Comparison of ENCODE assay signal across 19 mouse cellular contexts in genomic region chr13:94265291-94265690, GRCm38 (mm10).
"Had no signal": no experiment of that assay in that cellular context is flagged by ENCODE, and none has a peak within 500 bp of the region (broad histone marks: within the 10 kb centered on the region; RNA-seq: fewer than 3 reads in every experiment).

No protein-coding gene starts in this region.

- H3K4me2 ChIP-seq: lung, embryonic 14.5 days; midbrain, embryonic 12.5 days; neural tube, embryonic 13.5 days; neural tube, embryonic 15.5 days had no signal

- H3K9me3 ChIP-seq: midbrain, embryonic 10.5 days; midbrain, embryonic 12.5 days; neural tube, embryonic 13.5 days; neural tube, embryonic 15.5 days had no signal

- H3K27ac ChIP-seq: midbrain, embryonic 10.5 days; midbrain, embryonic 12.5 days; neural tube, embryonic 13.5 days; neural tube, embryonic 15.5 days had no signal

- DNase-seq: lung, adult 18-20 months; lung, embryonic 14.5 days; lung, postnatal 10 days; lung, postnatal 4 days; midbrain, embryonic 14.5 days; retina, postnatal 1 day; right cerebral cortex, adult 18-20 months; right cerebral cortex, postnatal 25 days; right cerebral cortex, postnatal 4 days; spleen, adult 18-20 months; thymus, adult 18-20 months; thymus, postnatal 14 days; thymus, postnatal 36 days had no signal

- H3K9ac ChIP-seq: lung, embryonic 14.5 days; midbrain, embryonic 12.5 days; neural tube, embryonic 13.5 days; neural tube, embryonic 15.5 days had no signal

- H3K36me3 ChIP-seq: midbrain, embryonic 10.5 days; midbrain, embryonic 12.5 days; neural tube, embryonic 13.5 days; neural tube, embryonic 15.5 days had no signal

- H3K4me3 ChIP-seq: midbrain, embryonic 10.5 days; midbrain, embryonic 12.5 days; myocyte; neural tube, embryonic 13.5 days; neural tube, embryonic 15.5 days had no signal

- H3K27me3 ChIP-seq: midbrain, embryonic 12.5 days; neural tube, embryonic 13.5 days; neural tube, embryonic 15.5 days had no signal

- ATAC-seq: midbrain, embryonic 16.5 days had no signal
